Mouse (Mus musculus) C2C12 (cell line): ENCODE measurements around the gene Skiv2l. TPM values are rescaled to one million over a fixed set of nuclear protein-coding genes. Genes with fewer than 3 reads are reported as not detected.

Experiments used
- H3K27me3 ChIP-seq: one replicate; pipeline ENCODE4 v1.6.1; 2011; ENCODE audit not compliant: control insufficient read depth, insufficient read depth, insufficient read length
- H3K36me3 ChIP-seq: one replicate; pipeline ENCODE4 v1.6.1; 2011; ENCODE audit not compliant: control insufficient read depth, insufficient read depth
- H3K4me3 ChIP-seq: one replicate; pipeline ENCODE4 v1.5.1; 2011; ENCODE audit warnings: mild to moderate bottlenecking, control low read depth; ENCODE audit not compliant: poor library complexity, insufficient read depth, severe bottlenecking
- H3K79me2 ChIP-seq: one replicate; pipeline ENCODE4 v1.6.1; 2011; ENCODE audit not compliant: control insufficient read depth, insufficient read depth
- H3K79me3 ChIP-seq: one replicate; pipeline ENCODE4 v1.6.1; 2011; ENCODE audit warnings: low read depth, control low read depth
- H3ac ChIP-seq: one replicate; pipeline ENCODE3; 2011; ENCODE audit warnings: low read depth; ENCODE audit not compliant: control insufficient read depth, insufficient read length
- CEBPB ChIP-seq: IDR thresholded peaks from one replicate; pipeline ENCODE4 v1.6.1; 2011; ENCODE audit warnings: low read depth, mild to moderate bottlenecking, control low read depth, moderate library complexity
- CTCF ChIP-seq: IDR thresholded peaks from one replicate; pipeline ENCODE4 v1.5.1; 2011; ENCODE audit not compliant: control insufficient read depth, insufficient read depth, insufficient read length
- FOSL1 ChIP-seq: IDR thresholded peaks from one replicate; pipeline ENCODE4 v1.8.0; 2011; ENCODE audit warnings: mild to moderate bottlenecking, low read length; ENCODE audit not compliant: poor library complexity, insufficient read depth, severe bottlenecking
- MAX ChIP-seq: IDR thresholded peaks from one replicate; pipeline ENCODE4 v1.6.1; 2011; ENCODE audit warnings: mild to moderate bottlenecking, control low read depth
- MYOD1 ChIP-seq: IDR thresholded peaks from one replicate; pipeline ENCODE4 v1.6.1; 2011; ENCODE audit warnings: low read depth; ENCODE audit not compliant: control insufficient read depth, insufficient read length
- MYOG ChIP-seq: IDR thresholded peaks from one replicate; pipeline ENCODE4 v1.6.1; 2011; ENCODE audit not compliant: control insufficient read depth, insufficient read length; ENCODE audit errors: extremely low read depth
- USF1 ChIP-seq: IDR thresholded peaks from one replicate; pipeline ENCODE4 v1.6.1; 2011; ENCODE audit warnings: low read depth, mild to moderate bottlenecking, control low read depth, moderate library complexity
- polyA plus RNA-seq: library from polyadenylated mRNA; unstranded; fragments of >200 nt; fragmentation: generic; extraction: Trizol; gene quantifications from one replicate; pipeline ENCODE4 v1.2.1, GENCODE M21; 2012; ENCODE audit warnings: missing spikeins

Gene Skiv2l
- polyA plus RNA-seq, 1 experiment: 28.1 TPM

GRCm38 (mm10) chr17:34881166-34881565, 31.2 kb upstream of the Skiv2l start:
- H3K36me3 ChIP-seq: no peaks in the 10 kb centered on the region
- H3K79me3 ChIP-seq: no peaks in the 10 kb centered on the region
- no peaks in the 10 kb centered on the region for H3K27me3 ChIP-seq
- TF ChIP-seq FOSL1 (no peak), MAX (no peak), CTCF (no peak), MYOD1 (no peak), USF1 (no peak), MYOG (no peak), CEBPB (no peak)
- H3K4me3 ChIP-seq: no peak overlapping the region
- H3K79me2 ChIP-seq: no peaks in the 10 kb centered on the region
- H3ac ChIP-seq: no peak overlapping the region

DNA sequence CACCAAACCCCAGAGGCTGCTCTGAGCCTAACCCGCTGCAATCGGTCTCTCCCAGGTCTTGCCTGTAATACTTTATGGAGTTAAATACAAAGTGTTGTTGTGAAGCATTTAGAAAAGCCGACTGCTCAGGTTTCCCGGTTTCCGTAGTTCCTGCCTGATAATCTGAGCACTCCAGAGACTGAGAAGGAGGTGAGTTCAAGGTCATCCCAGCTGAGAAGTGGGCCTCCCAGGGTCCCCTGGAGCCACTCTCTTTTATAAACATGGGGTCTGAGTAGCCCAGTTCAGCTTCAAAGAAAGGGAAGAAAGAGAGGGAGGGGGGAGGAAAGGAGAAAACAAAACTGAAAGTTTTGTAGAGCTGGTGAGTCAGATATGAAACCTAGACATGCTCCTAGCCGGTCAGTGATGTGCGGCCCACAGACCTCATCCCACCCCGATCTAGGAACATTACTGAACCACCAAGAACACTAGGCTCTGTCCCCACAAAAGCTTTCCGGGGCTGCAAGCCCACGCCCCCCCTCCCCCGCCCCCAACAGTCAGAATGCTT, 29.4 kb upstream of the Skiv2l start, which contains the start of gene Zbtb12:
TSS of gene Zbtb12 (plus strand) at position 148 of the 544 bp plus-strand sequence.
- Histone ChIP-seq H3K79me3 (no peaks in the 10 kb centered on the region), H3K27me3 (no peaks in the 10 kb centered on the region), H3K36me3 (no peaks in the 10 kb centered on the region), H3K4me3 (no peak within 1 kb of the TSS), H3K79me2 (no peaks in the 10 kb centered on the region), H3ac (no peak within 1 kb of the TSS)
- TF ChIP-seq CTCF (no peak), FOSL1 (no peak), MAX (no peak), CEBPB (no peak), MYOG (no peak), MYOD1 (no peak), USF1 (no peak)

GRCm38 (mm10) chr17:34874321-34874720, 24.3 kb upstream of the Skiv2l start:
- Histone ChIP-seq H3K27me3 (peaks cover 4% of the 10 kb centered on the region), H3K79me3 (no peaks in the 10 kb centered on the region), H3K36me3 (no peaks in the 10 kb centered on the region), H3K79me2 (no peaks in the 10 kb centered on the region), H3K4me3 (no peak overlapping the region), H3ac (no peak overlapping the region)
- TF ChIP-seq MAX: no peak

GRCm38 (mm10) chr17:34865981-34866380, 16.0 kb upstream of the Skiv2l start:
- H3K79me3 ChIP-seq: no peaks in the 10 kb centered on the region
- TF ChIP-seq USF1: no peak
- no peak for TF ChIP-seq MYOG
- no peak for TF ChIP-seq MYOD1
- TF ChIP-seq CEBPB: no peak
- TF ChIP-seq MAX: no peak
- no peak for TF ChIP-seq CTCF
- no peaks in the 10 kb centered on the region for H3K36me3 ChIP-seq
- H3K79me2 ChIP-seq: no peaks in the 10 kb centered on the region
- no peak overlapping the region for H3K4me3 ChIP-seq
- H3ac ChIP-seq: no peak overlapping the region
- peaks cover 21% of the 10 kb centered on the region for H3K27me3 ChIP-seq

DNA sequence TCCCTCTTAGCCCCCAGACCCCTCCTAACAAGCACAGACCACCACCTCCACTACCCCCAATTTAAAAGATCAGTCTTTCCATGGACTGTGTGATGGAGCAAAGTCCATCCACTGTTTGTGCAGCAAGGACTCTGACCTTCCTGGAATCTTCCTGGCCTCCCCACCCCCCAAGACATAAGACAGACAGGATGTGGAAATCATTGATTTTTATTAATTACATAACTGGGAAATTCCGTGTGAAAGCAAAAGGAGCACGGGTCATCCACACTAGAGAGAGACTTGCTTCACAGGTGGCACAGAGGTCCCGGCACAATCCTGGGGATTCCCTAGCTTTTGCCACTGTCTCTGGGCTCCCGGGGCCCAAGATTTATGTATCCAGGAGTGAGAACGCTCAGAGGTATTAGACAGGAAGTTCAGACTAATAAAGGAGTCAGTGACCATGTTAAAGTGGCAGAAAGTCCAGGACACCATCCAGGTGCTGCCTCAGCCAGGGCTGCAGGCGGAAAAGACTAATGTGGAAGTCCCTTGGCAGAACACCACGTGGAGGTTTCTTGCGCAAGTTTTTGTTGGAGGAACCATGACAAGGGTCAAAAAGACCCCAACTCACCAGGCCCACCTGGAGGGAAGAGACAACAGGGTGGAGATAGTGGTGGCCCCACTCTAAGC, 12.5 kb upstream of the Skiv2l start, which contains the start of gene Cfb:
TSS of gene Cfb (minus strand) at position 103 of the 666 bp plus-strand sequence.
- no peak for TF ChIP-seq MAX
- no peak for TF ChIP-seq USF1
- no peak for TF ChIP-seq CTCF
- TF ChIP-seq CEBPB: no peak
- no peak for TF ChIP-seq FOSL1
- no peak for TF ChIP-seq MYOG
- TF ChIP-seq MYOD1: no peak
- peaks cover 25% of the 10 kb centered on the region for H3K27me3 ChIP-seq
- H3K36me3 ChIP-seq: no peaks in the 10 kb centered on the region
- no peaks in the 10 kb centered on the region for H3K79me3 ChIP-seq
- H3K4me3 ChIP-seq: no peak within 1 kb of the TSS
- no peaks in the 10 kb centered on the region for H3K79me2 ChIP-seq
- H3ac ChIP-seq: no peak within 1 kb of the TSS

DNA sequence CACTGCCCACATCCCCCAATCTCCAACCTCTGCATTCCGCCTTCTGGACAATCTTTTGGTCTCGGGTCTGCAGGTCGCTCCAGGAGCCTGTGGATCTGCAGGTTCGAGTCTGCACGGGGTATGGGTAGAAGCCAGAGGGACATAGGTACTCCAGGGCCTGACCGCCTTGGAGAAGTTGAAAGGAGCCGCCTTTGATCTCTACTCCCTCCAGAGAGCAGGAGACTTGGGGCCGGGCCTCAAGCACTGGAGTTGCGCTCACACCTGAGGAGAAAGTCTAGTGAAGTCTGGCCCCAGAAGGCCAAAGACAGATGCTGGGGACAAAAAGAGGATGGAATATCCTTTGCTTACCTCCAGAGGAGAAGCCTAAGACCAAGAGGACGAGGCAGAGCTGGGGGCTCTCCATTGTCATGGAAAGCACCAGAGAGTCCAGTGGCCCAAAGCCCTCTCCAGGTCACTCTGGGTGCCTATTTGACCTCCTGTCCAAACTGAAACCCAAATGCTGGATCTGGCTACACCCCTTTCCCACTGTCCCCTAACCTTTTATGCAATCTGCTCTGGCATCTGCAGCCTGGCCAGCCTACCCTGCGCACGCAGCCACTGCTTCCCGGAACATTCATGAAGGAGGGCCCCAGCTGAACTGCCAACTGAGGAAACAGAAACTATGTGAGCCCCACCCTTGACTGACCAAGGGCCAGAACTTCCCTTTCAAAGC, 11.8 kb upstream of the Skiv2l start:
- no peaks in the 10 kb centered on the region for H3K79me3 ChIP-seq
- no peak for TF ChIP-seq MAX
- TF ChIP-seq CEBPB: no peak
- TF ChIP-seq MYOD1: no peak
- no peak for TF ChIP-seq USF1
- TF ChIP-seq FOSL1: no peak
- TF ChIP-seq MYOG: no peak
- TF ChIP-seq CTCF: no peak

More for the DNA sequence above, 11.8 kb upstream of the Skiv2l start:
- H3K4me3 ChIP-seq: no peak overlapping the region
- H3K79me2 ChIP-seq: no peaks in the 10 kb centered on the region
- H3K27me3 ChIP-seq: peaks cover 25% of the 10 kb centered on the region
- H3K36me3 ChIP-seq: peaks cover 5% of the 10 kb centered on the region
- H3ac ChIP-seq: no peak overlapping the region
